Mouse (Mus musculus) adrenal gland, postnatal 0 days (tissue): ENCODE data around the gene Gm9745. TPM values are rescaled to one million over a fixed set of nuclear protein-coding genes. Genes with fewer than 3 reads are reported as not detected.

Experiments
- microRNA-seq: library from miRNA; unstranded; fragments of <30 nt; microRNA quantifications from one replicate; pipeline ENCODE4, GENCODE M21; 2016; ENCODE audit warnings: borderline replicate concordance; ENCODE audit not compliant: insufficient number of aligned reads
- polyA plus RNA-seq: library from polyadenylated mRNA; unstranded; fragments of >200 nt; fragmentation: Nextera tagmentation; extraction: Ambion mirVana; gene quantifications from 2 replicates; pipeline ENCODE4 v1.2.1, GENCODE M21; 2015

Gene Gm9745
- not detected in 2 replicates for polyA plus RNA-seq

DNA sequence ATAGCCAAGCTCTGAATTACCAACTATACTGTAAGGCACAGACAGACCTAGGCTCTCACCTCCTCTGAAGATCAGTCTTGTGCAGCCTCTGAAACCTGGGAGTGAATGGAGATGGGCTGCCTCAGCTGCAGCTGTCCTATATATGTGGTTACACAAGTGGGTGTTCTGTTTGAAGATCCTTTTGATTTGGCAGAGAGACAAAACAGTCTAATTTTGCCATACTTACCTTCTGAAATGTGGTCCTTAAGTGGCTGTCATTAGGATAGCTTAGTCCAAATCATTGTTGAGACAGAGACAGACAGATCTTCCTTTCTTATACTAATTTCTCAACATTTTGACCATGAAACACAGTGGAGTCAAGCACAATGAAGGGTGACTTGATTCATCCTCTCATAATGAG, at the start of gene Gm9745:
Gene Gm9745, minus strand, starts transcription at position 101 of the 400 bp plus-strand sequence.

DNA sequence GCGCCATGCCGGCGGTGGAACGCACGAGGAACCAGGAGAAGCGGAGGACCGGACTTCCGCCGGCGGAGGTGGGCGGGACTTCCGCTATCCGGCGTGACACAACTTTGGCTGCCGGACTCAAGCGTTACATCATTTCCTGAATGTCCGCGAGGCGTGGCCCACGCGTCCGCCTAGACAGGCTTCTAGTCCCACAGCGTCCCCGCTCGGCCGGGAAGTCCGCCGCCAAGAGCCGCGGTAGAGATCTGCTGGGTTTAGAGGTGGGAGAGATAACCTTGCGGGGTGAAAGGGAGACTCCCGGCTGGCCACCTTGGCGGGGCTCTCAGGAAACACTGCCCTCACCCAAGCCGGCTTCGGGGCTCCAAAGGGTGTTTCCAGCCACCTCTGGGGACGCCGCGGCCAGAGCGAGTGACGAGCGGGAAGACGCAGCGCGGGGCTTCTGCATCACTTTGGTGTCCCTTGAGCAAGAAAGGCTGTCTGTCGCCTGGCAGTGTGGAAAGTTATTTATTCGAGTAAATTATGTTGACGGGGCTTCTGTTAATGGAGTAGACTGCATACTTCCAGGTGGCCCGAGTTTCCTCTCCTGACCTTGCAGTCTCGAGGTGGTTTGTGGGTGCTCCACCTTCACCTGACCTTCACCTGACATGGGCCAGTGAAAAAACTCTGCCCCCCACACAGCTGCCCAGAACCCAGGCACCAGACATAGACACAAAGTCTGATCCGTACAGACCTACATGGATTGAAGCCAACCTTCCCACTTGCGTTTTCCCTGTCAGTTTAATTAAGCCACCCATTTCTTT, 48.2 kb upstream of the Gm9745 start, which contains the start of gene Gtpbp4:
Gene Gtpbp4, minus strand, starts transcription at position 94 of the 797 bp plus-strand sequence.

DNA sequence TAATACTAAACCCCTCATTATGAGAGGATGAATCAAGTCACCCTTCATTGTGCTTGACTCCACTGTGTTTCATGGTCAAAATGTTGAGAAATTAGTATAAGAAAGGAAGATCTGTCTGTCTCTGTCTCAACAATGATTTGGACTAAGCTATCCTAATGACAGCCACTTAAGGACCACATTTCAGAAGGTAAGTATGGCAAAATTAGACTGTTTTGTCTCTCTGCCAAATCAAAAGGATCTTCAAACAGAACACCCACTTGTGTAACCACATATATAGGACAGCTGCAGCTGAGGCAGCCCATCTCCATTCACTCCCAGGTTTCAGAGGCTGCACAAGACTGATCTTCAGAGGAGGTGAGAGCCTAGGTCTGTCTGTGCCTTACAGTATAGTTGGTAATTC, 4.5 kb upstream of the Gm9745 start, which contains the start of gene Idi2:
Gene Idi2, plus strand, starts transcription at position 301 of the 400 bp plus-strand sequence.

Small RNAs within 50 kb of the gene (microRNA-seq; reads per million reads assigned to microRNA genes)
- gene Gm22750 = not detected

Other genes starting within 250 kb of the Gm9745 start
- 14.2 and 15.9 TPM in 2 replicates for gene Wdr37, start 76.3 kb downstream of the Gm9745 start, polyA plus RNA-seq
- gene Idi1, start 62.7 kb downstream of the Gm9745 start, polyA plus RNA-seq = 18.7 and 28.9 TPM in 2 replicates
- not detected in 2 replicates for gene Idi2, start 4.6 kb upstream of the Gm9745 start, polyA plus RNA-seq
- 38.3 and 50.0 TPM in 2 replicates for gene Gtpbp4, start 47.9 kb upstream of the Gm9745 start, polyA plus RNA-seq
- gene Larp4b, start 145.7 kb upstream of the Gm9745 start, polyA plus RNA-seq = 15.2 and 19.5 TPM in 2 replicates